Mouse (Mus musculus): ENCODE results near the gene Upf3b. TPM values are rescaled to one million over a fixed set of nuclear protein-coding genes. Genes with fewer than 3 reads are reported as not detected.
"Not testable (repeated sequence)": the region's sequence is repeated elsewhere in the genome, so short reads cannot be mapped to it uniquely, and the experiment has no call there.

Upf3b gene
- total RNA-seq (2022), result 10 to 100 TPM in 1 of 4 experiments, 1 to 10 TPM in 3; 7.2 to 10.5 (median 9.2) TPM

DNA sequence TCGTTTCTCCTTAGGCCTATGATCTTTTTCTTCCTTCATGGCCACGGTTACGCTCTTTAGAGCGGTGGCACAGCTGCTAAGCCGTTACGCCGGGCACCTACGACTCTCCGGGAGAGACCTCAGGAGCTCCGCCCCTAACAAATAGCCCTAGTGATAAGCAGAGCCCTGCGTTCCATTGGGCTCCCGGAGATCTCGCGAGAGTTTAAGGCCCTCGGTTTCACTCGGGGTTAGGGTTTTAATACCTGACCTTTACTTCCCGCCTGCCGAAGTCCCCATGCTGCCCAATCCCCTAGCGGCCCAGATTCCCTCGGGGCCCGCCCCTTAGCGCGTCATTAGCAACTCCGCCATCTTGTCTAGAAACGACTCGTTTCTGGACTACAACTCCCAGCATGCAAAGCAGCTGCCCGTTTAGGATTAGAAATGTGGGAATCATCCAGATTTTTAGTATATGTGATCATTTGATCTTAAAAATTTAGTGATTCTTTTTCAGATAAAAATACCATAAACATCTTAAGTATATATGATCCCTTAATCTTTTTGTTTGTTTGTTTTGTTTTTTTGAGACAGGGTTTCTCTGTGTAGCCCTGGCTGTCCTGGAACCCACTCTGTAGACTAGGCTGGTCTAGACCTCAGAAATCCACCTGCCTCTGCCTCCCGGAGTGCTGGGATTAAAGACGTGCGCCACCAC lies at the start of gene Upf3b:
Gene Upf3b (minus strand): TSS at position 130 of the 688 bp plus-strand sequence.
- DNase-seq (ENCODE audit: low spot score in 2 of 2), result peak; percentile 84 to 90

DNA sequence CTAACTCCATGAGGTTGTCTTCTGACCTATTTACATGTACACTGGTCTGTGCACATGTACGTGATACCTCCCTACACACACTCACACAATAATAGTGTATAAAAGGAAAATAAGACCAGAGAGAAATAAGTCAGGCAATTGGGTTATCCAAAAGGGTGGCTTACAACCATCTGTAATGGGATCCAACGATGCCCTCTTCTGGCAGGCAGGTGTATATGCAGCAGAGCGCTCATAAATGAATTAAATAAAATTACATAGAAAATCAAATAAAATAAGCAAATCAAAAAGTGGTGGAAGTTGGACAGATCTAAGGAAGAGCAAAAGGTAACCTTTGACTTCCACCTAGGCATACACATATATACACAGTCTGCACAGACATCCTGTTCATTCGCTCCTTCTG lies 47.7 kb upstream of the Upf3b start:
- DNase-seq (ENCODE audit: low spot score in 2 of 2), result no peak

DNA sequence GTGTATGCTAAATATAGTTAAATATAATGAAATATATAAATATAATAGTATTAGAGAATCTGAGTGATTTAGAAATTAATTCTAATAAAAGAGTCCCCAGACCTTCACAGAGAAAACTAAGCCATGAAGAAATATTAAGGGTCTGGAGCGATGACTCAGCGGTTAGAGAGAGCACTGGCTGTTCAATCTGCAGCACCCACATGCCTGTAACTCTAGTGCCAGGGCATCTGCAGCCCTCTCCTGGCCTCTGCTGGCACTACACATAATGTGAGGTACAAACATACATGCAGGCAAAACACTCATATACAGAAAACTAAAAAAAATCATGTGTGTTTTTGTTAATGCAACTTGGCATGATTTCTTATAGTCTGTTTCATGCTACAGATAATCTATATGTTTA lies 34.8 kb upstream of the Upf3b start:
- no peak for DNase-seq (ENCODE audit: low spot score in 2 of 2)

DNA sequence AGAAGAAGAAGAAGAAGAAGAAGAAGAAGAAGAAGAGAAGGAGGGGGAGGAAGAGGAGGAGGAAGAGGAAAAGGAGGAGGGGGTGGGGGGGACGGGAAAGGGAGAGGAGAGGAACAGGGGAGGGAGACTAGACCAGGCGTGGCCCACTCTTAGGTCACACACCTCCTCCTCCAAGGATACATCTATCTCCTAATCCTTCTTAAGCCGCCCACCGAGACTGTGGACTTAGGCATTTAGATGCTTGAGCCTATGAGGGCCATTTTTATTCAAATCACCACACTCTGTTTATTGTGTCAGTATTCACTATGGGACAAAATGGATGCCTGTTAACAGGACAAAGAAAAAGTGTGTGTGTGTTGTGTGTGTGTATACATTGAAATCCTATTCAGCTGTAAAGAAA lies 34.4 kb upstream of the Upf3b start:
- DNase-seq (ENCODE audit: low spot score in 2 of 2), result not testable (repeated sequence)

- DNase-seq (ENCODE audit: low spot score in 2 of 2), result no peak
These were observed 31.6 kb upstream of the Upf3b start for GRCm38 (mm10) chrX:37141732-37142131.

DNA sequence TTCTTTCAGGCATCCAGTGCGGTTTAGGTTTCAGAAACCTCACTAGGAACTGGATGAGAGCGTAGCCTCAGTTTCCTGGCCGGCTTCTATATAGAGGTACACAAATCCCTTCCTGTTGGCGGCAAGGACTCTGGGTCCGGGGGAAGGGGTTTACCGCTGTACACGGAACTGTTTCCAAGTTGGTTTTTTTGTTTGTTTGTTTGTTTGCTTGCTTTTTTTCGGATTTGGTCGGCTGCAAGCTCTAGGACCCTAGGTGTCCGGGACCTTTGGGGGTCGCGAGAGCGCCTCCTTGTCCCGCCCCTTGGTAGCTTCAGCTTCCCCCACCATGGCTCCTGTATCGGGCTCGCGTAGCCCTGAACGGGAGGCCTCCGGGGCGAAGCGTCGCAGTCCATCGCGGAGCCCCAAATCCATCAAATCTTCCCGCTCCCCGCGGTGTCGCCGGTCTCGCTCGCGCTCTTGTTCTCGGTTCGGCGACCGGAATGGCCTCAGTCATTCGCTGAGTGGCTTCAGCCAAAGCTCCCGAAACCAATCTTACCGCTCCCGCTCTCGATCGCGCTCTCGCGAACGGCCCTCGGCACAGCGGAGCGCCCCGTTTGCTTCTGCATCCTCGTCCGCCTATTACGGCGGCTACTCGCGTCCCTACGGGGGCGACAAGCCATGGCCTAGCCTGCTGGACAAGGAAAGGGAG lies 16.7 kb upstream of the Upf3b start, which contains the start of gene Nkap:
Gene Nkap (plus strand): TSS at position 125 of the 688 bp plus-strand sequence.
- peak; percentile 29 to 37 for DNase-seq (ENCODE audit: low spot score in 2 of 2)

DNA sequence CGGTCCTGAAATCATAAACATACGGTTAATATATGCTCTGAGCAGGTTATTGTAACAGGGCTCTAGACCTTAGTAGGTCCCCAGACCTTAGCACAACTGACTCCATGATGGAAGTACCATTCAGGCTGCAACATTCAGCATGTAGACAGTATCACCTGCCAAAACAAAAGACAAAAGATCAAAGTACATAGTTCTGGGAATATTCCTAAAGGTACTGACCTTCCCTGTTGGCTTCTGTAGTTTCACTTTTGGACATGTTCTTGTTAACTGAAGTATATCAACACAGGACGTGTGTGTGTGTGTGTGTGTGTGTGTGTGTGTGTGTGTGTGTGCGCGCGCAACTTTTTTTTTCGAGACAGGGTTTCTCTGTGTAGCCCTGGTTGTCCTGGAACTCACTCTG lies 15.4 kb upstream of the Upf3b start:
- no peak for DNase-seq (ENCODE audit: low spot score in 2 of 2)

GRCm38 (mm10) chrX:37120212-37120611 lies 10.1 kb upstream of the Upf3b start:
- no peak for DNase-seq (ENCODE audit: low spot score in 2 of 2)

DNA sequence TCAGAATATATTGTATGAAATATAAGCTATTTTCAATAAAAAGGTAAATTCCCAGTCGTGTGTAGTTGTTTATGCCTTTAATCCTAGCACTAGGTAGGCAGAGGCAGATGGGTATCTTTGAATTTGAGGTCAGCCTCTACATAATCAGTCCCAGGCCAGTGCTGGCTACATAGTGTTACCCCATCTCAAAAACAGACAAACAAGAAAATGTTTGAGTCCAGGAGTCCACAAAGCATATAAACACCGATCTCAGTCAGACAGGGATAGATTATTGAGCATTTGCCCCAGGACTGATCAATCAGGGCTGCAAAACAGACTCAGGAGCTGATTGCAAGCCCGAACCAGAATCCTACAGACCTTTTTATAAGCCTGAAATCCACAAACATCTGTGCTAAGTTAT lies 9.5 kb upstream of the Upf3b start:
- DNase-seq (ENCODE audit: low spot score in 2 of 2), result no peak

GRCm38 (mm10) chrX:37117085-37117484 lies 7.0 kb upstream of the Upf3b start:
- no peak for DNase-seq (ENCODE audit: low spot score in 2 of 2)

DNA sequence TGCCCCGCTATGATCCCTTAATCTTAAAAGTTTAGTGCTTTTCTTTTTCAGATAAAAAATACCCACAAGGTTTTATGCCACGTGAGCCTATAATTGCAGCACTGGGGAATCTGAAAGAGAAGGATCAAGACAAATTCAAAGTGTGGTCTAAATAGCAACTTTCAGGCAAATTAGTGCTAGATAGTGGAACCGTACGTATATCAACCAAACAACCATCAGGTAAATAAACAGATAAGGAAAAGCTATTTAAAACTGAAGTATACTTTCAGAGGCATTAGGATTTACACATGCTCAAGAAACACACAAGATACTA lies 715 bp upstream of the Upf3b start:
- DNase-seq (ENCODE audit: low spot score in 2 of 2), result no peak

DNA sequence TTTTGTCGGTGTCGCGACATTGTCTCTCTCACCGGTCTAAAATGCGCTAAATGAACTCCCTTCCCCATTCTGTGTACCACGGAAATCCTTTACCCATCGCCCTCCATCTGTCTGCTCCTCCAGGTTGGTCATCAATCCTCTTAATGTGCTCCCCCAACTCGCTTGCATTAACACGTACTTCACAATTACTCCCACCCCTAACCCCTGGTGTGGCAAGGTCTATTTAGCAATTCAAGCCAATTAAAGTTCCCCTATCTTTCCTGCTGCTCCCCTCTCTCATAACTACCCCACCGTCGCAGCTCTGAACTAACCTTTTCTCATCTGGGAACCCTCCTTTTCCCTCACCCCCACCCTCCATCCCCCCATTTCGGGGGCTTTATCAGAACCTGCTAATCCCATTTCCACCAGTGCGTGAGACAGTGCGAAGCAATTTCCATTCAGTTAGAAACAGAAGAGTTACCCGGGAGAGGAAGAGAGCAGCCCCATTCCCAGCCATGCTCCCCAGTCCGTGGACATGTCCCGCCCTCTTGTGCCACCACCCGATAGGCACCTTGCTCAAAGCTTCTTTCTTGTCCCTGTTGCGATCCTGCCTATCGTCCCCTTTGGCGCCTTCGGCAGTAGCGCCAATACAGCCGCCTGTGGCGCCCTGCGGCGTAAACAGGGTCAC lies 463 bp downstream of the Upf3b start:
- DNase-seq (ENCODE audit: low spot score in 2 of 2), result no peak

DNA sequence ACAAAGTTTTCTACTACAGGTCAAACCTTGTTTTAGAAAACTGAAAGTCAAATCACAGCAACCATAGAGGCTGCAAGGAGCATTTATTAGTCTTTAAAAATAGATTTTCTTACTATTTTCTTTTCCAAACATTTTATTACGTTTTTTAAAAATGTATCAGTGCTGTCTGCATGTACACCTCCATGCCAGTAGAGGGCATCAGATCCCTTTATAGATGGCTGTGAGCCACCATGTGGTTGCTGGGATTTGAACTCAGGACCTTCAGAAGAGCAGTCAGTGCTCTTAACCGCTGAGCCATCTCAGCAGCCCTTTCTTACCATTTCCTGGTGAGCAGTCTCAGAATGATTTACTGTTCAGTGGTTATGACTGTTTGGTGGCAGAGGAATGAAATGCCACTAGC lies 6.3 kb downstream of the Upf3b start:
- DNase-seq (ENCODE audit: low spot score in 2 of 2), result no peak

GRCm38 (mm10) chrX:37098681-37099080 lies 11.4 kb downstream of the Upf3b start:
- DNase-seq (ENCODE audit: low spot score in 2 of 2), result no peak

- no peak for DNase-seq (ENCODE audit: low spot score in 2 of 2)
These were observed 14.9 kb downstream of the Upf3b start for GRCm38 (mm10) chrX:37095106-37095768.

DNA sequence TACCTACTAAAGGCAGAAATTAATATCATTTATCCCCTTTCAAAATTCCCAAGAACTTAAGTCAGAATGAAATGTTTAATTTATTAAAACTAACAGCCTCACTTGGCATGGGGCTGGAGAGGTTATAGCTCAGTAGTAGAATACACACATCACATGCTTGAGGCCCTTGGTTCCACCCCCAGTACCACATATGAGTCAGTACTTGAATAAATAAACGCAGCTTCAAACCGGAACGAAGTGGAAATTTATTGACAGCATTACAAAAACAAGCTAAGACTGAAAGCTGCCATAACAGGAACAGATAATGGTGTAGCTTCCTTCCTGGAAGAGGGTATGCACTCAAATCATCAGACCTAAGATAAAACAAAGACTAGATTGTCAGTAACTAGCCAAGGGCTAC lies 18.7 kb downstream of the Upf3b start:
- DNase-seq (ENCODE audit: low spot score in 2 of 2), result no peak

DNA sequence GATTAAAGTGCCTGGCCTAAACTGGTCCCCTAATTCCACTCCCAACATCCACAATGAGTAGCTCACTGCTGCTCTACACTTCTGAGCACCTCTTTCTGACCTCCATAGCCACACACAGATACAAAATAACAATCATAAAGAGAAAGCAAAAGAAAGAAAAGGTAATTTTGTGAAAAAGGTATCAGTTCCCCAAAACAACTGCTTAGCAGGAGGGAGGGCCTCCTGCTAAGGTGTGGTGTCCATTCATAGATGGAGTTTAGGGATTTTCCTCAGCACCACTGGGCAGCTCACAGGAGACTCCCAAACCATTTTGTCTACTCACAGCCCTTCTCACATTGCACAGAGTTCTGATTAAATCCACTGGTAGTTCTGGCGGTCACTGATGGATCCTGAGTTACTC lies 21.3 kb downstream of the Upf3b start:
- DNase-seq (ENCODE audit: low spot score in 2 of 2), result no peak

DNA sequence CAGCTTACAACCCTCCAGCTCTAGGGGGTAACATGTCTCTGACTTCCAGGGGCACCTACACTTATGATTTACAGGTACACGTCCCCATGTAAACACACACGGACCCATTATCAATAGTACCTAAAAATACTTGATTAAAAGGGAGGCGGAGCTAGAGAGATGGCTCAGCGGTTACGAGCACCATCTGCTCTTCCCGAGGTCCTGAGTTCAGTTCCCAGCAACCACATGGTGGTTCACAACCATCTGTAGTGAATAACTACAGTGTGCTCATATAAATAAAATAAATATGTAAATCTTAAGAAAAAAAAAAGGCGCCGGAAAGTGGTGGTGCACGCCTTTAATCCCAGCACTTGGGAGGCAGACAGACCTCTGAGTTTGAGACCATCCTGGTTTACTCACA lies 24.5 kb downstream of the Upf3b start:
- DNase-seq (ENCODE audit: low spot score in 2 of 2), result no peak

DNA sequence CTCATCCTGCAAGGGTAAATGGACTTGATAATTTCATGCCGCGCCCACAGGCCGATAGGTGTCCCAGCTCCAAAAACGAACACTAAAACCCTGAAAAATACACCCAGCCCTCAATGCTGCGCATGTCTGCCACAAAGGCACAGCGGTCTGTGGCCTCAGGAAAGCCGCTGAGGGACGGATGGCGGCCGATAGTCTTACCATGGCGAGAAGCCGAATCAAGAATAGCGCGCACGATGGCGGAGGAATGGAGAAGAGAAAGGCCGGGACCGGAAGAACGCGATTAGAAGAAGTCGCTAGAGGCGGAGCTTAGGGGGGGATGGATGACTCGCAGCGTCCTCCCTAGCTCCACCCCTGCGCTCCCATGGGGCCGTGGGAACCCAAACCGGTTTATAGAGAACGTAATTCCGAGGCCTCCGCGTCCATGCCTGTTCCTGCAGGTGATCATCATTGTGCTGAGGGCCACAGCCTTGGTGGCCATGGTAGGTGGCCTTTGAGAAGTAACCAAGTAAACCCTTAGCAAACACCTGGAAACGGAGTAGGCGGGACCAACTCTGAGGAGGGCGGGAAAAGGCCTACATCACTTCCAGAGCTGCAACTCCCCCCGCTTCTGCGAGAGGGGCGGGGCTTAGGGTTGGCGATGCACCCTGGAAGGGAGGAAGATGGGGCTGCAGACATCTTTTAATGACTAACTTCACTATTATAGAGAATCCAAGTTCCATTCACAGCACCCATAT lies 25.0 kb downstream of the Upf3b start, which contains the start of gene Rpl39:
Gene Rpl39 (minus strand): TSS at position 476 of the 734 bp plus-strand sequence.
- peak; percentile 79 to 81 for DNase-seq (ENCODE audit: low spot score in 2 of 2)

DNA sequence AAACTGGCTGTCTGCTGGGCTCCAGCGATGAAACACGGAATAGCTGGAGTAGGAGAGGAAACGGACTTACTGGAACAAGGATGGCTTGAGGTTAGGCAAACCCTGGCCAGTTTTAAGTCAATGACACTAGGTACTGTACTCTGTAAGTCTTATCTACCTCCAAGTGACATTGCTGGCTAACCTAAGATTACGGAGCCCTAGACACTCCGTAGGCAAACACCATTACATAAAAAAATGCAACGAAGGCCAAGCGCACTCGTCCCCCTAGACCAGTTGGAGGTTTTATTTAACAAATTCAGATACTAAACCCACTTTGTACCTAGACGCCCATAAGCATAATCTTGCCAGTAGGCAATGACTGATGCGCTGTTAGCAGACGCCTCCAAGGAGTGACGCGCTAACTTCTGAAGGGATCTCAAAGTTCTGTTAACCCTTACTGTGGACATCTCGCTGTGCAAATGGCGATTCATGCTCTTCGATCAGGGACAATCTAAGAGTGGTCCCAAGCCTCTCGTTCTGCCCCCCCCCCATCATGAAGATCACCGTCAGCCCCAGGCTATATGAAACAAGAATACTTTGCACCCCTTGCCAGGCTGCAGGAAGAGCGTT lies 25.7 kb downstream of the Upf3b start:
- no peak for DNase-seq (ENCODE audit: low spot score in 2 of 2)

GRCm38 (mm10) chrX:37081194-37081593 lies 28.9 kb downstream of the Upf3b start:
- DNase-seq (ENCODE audit: low spot score in 2 of 2), result no peak

Data from gastrocnemius, adult 8-10 months (tissue).